Mouse (Mus musculus): Measurements from ENCODE around the gene Gabbr1.

- TF ChIP-seq CTCF (conservative IDR thresholded peaks at IDR 0.05; ENCODE audit: low read length): no peak
- TF ChIP-seq POU5F1 (IDR thresholded peaks at IDR 0.05; ENCODE audit: borderline replicate concordance, low read length): no peak
- no peak for TF ChIP-seq NANOG (IDR thresholded peaks at IDR 0.05; ENCODE audit: borderline replicate concordance, low read length)
Measured at GRCm38 (mm10) chr17:37072080-37072729, 26.4 kb downstream of the Gabbr1 start.
